Mouse (Mus musculus): Measurements from ENCODE around the gene Map4. TPM values are rescaled to one million over a fixed set of nuclear protein-coding genes. Genes with fewer than 3 reads are reported as not detected.
A peak's percentile ranks its signal among the peaks of the same experiment; 100 is the strongest.

The Map4 gene
- polyA plus RNA-seq, 1 experiment from 2014 or later: 49.9 TPM

GRCm38 (mm10) chr9:109930752-109931151, 508 bp upstream of the Map4 start:
- 62% methylated on average over 6 of the region's 6 CpGs for WGBS
- peak overlapping the region; percentile 82 for H3K4me2 ChIP-seq
- peak overlapping the region; percentile 86 for H3K4me3 ChIP-seq
- peak overlapping the region; percentile 56; the same call in 1 of the 2 replicates for H3K9ac ChIP-seq
- no peaks in the 10 kb centered on the region for H3K9me3 ChIP-seq
- no peak for ATAC-seq (ENCODE audit: borderline replicate concordance, extremely low read depth, low FRiP score, low TSS enrichment)
- H3K27me3 ChIP-seq: no peaks in the 10 kb centered on the region
- H3K36me3 ChIP-seq: no peaks in the 10 kb centered on the region
- peaks cover 10% of the 10 kb centered on the region for H3K4me1 ChIP-seq
- H3K27ac ChIP-seq: peak overlapping the region; percentile 98

- Histone ChIP-seq H3K9me3 (no peaks in the 10 kb centered on the region), H3K27me3 (no peaks in the 10 kb centered on the region), H3K4me3 (peak overlapping the region; percentile 86), H3K9ac (peak overlapping the region; percentile 89), H3K36me3 (no peaks in the 10 kb centered on the region), H3K27ac (peak overlapping the region; percentile 98), H3K4me1 (peaks cover 10% of the 10 kb centered on the region), H3K4me2 (peak overlapping the region; percentile 82)
- WGBS: 0% methylated on average over 20 of the region's 20 CpGs
- ATAC-seq (ENCODE audit: borderline replicate concordance, extremely low read depth, low FRiP score, low TSS enrichment): 0 out of 2 replicates have a peak, but pooled peaks have one; percentile 0
Observed at GRCm38 (mm10) chr9:109932361-109932755, 1.1 kb downstream of the Map4 start.

- no peaks in the 10 kb centered on the region for H3K9me3 ChIP-seq
- ATAC-seq (ENCODE audit: borderline replicate concordance, extremely low read depth, low FRiP score, low TSS enrichment): peak; percentile 9; the same call in 1 of the 2 replicates
- H3K36me3 ChIP-seq: no peaks in the 10 kb centered on the region
- H3K9ac ChIP-seq: peak overlapping the region; percentile 89
- no peaks in the 10 kb centered on the region for H3K27me3 ChIP-seq
- H3K4me1 ChIP-seq: peaks cover 10% of the 10 kb centered on the region
- H3K4me3 ChIP-seq: peak overlapping the region; percentile 86
- under 1% methylated on average over 12 of the region's 12 CpGs for WGBS
- H3K27ac ChIP-seq: peak overlapping the region; percentile 98
- H3K4me2 ChIP-seq: peak overlapping the region; percentile 82
Observed at GRCm38 (mm10) chr9:109932756-109933375, 1.6 kb downstream of the Map4 start.

GRCm38 (mm10) chr9:109939401-109939800, 8.1 kb downstream of the Map4 start:
- ATAC-seq (ENCODE audit: borderline replicate concordance, extremely low read depth, low FRiP score, low TSS enrichment): no peak
- WGBS: 92% methylated on average over 3 of the region's 3 CpGs
- Histone ChIP-seq H3K4me2 (no peak overlapping the region), H3K36me3 (no peaks in the 10 kb centered on the region), H3K9ac (no peak overlapping the region), H3K27me3 (no peaks in the 10 kb centered on the region), H3K4me3 (no peak overlapping the region), H3K9me3 (no peaks in the 10 kb centered on the region), H3K27ac (no peak overlapping the region), H3K4me1 (no peaks in the 10 kb centered on the region)

GRCm38 (mm10) chr9:109942796-109943195, 11.5 kb downstream of the Map4 start:
- no peak for ATAC-seq (ENCODE audit: borderline replicate concordance, extremely low read depth, low FRiP score, low TSS enrichment)
- no peak overlapping the region for H3K9ac ChIP-seq

GRCm38 (mm10) chr9:109944712-109945111, 13.5 kb downstream of the Map4 start:
- 80% methylated on average over 2 of the region's 2 CpGs for WGBS

More at GRCm38 (mm10) chr9:109942796-109943195, 11.5 kb downstream of the Map4 start:
- H3K9me3 ChIP-seq: no peaks in the 10 kb centered on the region
- no peaks in the 10 kb centered on the region for H3K27me3 ChIP-seq
- H3K36me3 ChIP-seq: no peaks in the 10 kb centered on the region
- no peak overlapping the region for H3K4me2 ChIP-seq
- no peaks in the 10 kb centered on the region for H3K4me1 ChIP-seq
- no peak overlapping the region for H3K4me3 ChIP-seq
- WGBS: 62% methylated on average over 4 of the region's 4 CpGs
- no peak overlapping the region for H3K27ac ChIP-seq

GRCm38 (mm10) chr9:109948546-109948945, 17.3 kb downstream of the Map4 start:
- H3K9ac ChIP-seq: no peak overlapping the region
- no peaks in the 10 kb centered on the region for H3K4me1 ChIP-seq
- no peaks in the 10 kb centered on the region for H3K36me3 ChIP-seq
- H3K27ac ChIP-seq: no peak overlapping the region
- H3K27me3 ChIP-seq: no peaks in the 10 kb centered on the region
- no peak overlapping the region for H3K4me3 ChIP-seq
- H3K9me3 ChIP-seq: no peaks in the 10 kb centered on the region
- H3K4me2 ChIP-seq: no peak overlapping the region
- no peak for ATAC-seq (ENCODE audit: borderline replicate concordance, extremely low read depth, low FRiP score, low TSS enrichment)

More at GRCm38 (mm10) chr9:109944712-109945111, 13.5 kb downstream of the Map4 start:
- Histone ChIP-seq H3K9ac (no peak overlapping the region), H3K4me2 (no peak overlapping the region), H3K9me3 (no peaks in the 10 kb centered on the region), H3K27me3 (no peaks in the 10 kb centered on the region), H3K4me1 (no peaks in the 10 kb centered on the region), H3K36me3 (no peaks in the 10 kb centered on the region), H3K27ac (no peak overlapping the region), H3K4me3 (no peak overlapping the region)
- ATAC-seq (ENCODE audit: borderline replicate concordance, extremely low read depth, low FRiP score, low TSS enrichment): no peak

GRCm38 (mm10) chr9:109949801-109950200, 18.5 kb downstream of the Map4 start:
- H3K36me3 ChIP-seq: no peaks in the 10 kb centered on the region
- no peak overlapping the region for H3K27ac ChIP-seq
- no peaks in the 10 kb centered on the region for H3K4me1 ChIP-seq
- no peaks in the 10 kb centered on the region for H3K9me3 ChIP-seq
- WGBS: 86% methylated on average over 4 of the region's 4 CpGs
- no peaks in the 10 kb centered on the region for H3K27me3 ChIP-seq
- no peak overlapping the region for H3K4me2 ChIP-seq
- no peak overlapping the region for H3K9ac ChIP-seq
- H3K4me3 ChIP-seq: no peak overlapping the region
- ATAC-seq (ENCODE audit: borderline replicate concordance, extremely low read depth, low FRiP score, low TSS enrichment): no peak

GRCm38 (mm10) chr9:109953538-109953937, 22.3 kb downstream of the Map4 start:
- H3K36me3 ChIP-seq: no peaks in the 10 kb centered on the region
- no peaks in the 10 kb centered on the region for H3K9me3 ChIP-seq
- H3K4me3 ChIP-seq: no peak overlapping the region
- no peak for ATAC-seq (ENCODE audit: borderline replicate concordance, extremely low read depth, low FRiP score, low TSS enrichment)
- no peak overlapping the region for H3K27ac ChIP-seq
- no peak overlapping the region for H3K4me2 ChIP-seq
- WGBS: 90% methylated on average over 8 of the region's 8 CpGs
- no peaks in the 10 kb centered on the region for H3K4me1 ChIP-seq
- H3K9ac ChIP-seq: no peak overlapping the region
- H3K27me3 ChIP-seq: no peaks in the 10 kb centered on the region

- Histone ChIP-seq H3K4me1 (no peaks in the 10 kb centered on the region), H3K27me3 (no peaks in the 10 kb centered on the region), H3K27ac (no peak overlapping the region), H3K36me3 (no peaks in the 10 kb centered on the region), H3K4me2 (no peak overlapping the region), H3K9me3 (no peaks in the 10 kb centered on the region), H3K9ac (no peak overlapping the region), H3K4me3 (no peak overlapping the region)
- ATAC-seq (ENCODE audit: borderline replicate concordance, extremely low read depth, low FRiP score, low TSS enrichment): no peak
Observed at GRCm38 (mm10) chr9:109954631-109955030, 23.4 kb downstream of the Map4 start.

GRCm38 (mm10) chr9:109959456-109960150, 28.3 kb downstream of the Map4 start:
- Histone ChIP-seq H3K27ac (no peak overlapping the region), H3K4me2 (no peak overlapping the region), H3K27me3 (no peaks in the 10 kb centered on the region), H3K9me3 (no peaks in the 10 kb centered on the region), H3K4me1 (no peaks in the 10 kb centered on the region), H3K4me3 (no peak overlapping the region), H3K9ac (no peak overlapping the region), H3K36me3 (no peaks in the 10 kb centered on the region)
- 27% methylated on average over 5 of the region's 5 CpGs for WGBS
- no peak for ATAC-seq (ENCODE audit: borderline replicate concordance, extremely low read depth, low FRiP score, low TSS enrichment)

- Histone ChIP-seq H3K9ac (no peak overlapping the region), H3K36me3 (no peaks in the 10 kb centered on the region), H3K9me3 (no peaks in the 10 kb centered on the region), H3K27me3 (no peaks in the 10 kb centered on the region), H3K4me1 (no peaks in the 10 kb centered on the region), H3K4me3 (no peak overlapping the region), H3K4me2 (no peak overlapping the region), H3K27ac (no peak overlapping the region)
- 93% methylated on average over 4 of the region's 4 CpGs for WGBS
- no peak for ATAC-seq (ENCODE audit: borderline replicate concordance, extremely low read depth, low FRiP score, low TSS enrichment)
Observed at GRCm38 (mm10) chr9:109960593-109960992, 29.3 kb downstream of the Map4 start.
